Mouse (Mus musculus) MEL (cell line): ENCODE measurements around the gene Zeb2. TPM values are rescaled to one million over a fixed set of nuclear protein-coding genes. Genes with fewer than 3 reads are reported as not detected.

Experiments used
- DNase-seq: peaks from one replicate; pipeline ENCODE4 v3.0.0; 2011; ENCODE audit warnings: low read depth, low spot score
- H3K27ac ChIP-seq: 2 replicates; pipeline ENCODE4 v1.5.1; 2012; ENCODE audit warnings: low read depth, mild to moderate bottlenecking, control low read depth, low read length, moderate library complexity; ENCODE audit not compliant: control insufficient read depth
- H3K27me3 ChIP-seq, 2 experiments: fragments of 150-350 bp in 1 of 2; sonication (generic) in 1 of 2; 2 replicates each; pipeline ENCODE4 v1.6.1; 2012; ENCODE audit warnings: low read length in 2 of 2, mild to moderate bottlenecking in 2 of 2, improper control_type of control experiment in 1 of 2, moderate library complexity in 1 of 2; ENCODE audit not compliant: insufficient read depth in 2 of 2, control insufficient read depth in 1 of 2
- H3K36me3 ChIP-seq, 2 experiments: 2 replicates each; pipeline ENCODE4 v1.6.1; 2012 to 2014; ENCODE audit warnings: low read length in 2 of 2, improper control_type of control experiment in 1 of 2, inconsistent platforms in 1 of 2, mild to moderate bottlenecking in 1 of 2; ENCODE audit not compliant: insufficient read depth in 2 of 2, control insufficient read depth in 1 of 2
- H3K4me1 ChIP-seq, 2 experiments: fragments of 150-350 bp in 1 of 2; sonication (generic) in 1 of 2; 2 replicates each; pipeline ENCODE4 v1.6.1; 2012; ENCODE audit warnings: low read length in 2 of 2, improper control_type of control experiment in 1 of 2, mild to moderate bottlenecking in 1 of 2; ENCODE audit not compliant: insufficient read depth in 2 of 2, control insufficient read depth in 1 of 2
- H3K4me3 ChIP-seq, 2 experiments: fragments of 150-350 bp in 1 of 2; sonication (generic) in 1 of 2; 2 replicates each; pipeline ENCODE4 v1.5.1; 2012; ENCODE audit warnings: low read depth in 2 of 2, low read length in 2 of 2, mild to moderate bottlenecking in 2 of 2, moderate library complexity in 2 of 2, control low read depth in 1 of 2, improper control_type of control experiment in 1 of 2; ENCODE audit not compliant: control insufficient read depth in 1 of 2, insufficient read depth in 1 of 2
- H3K79me2 ChIP-seq: 2 replicates; pipeline ENCODE4 v1.6.1; 2012; ENCODE audit warnings: mild to moderate bottlenecking, low read length, moderate library complexity; ENCODE audit not compliant: control insufficient read depth, poor library complexity, insufficient read depth
- H3K9ac ChIP-seq: 2 replicates; pipeline ENCODE4 v1.6.1; 2012; ENCODE audit warnings: low read depth, mild to moderate bottlenecking, control low read depth, low read length, moderate library complexity; ENCODE audit not compliant: control insufficient read depth, poor library complexity, severe bottlenecking
- H3K9me3 ChIP-seq: fragments of 150-350 bp; sonication (generic); replicated peaks from 2 replicates; pipeline ENCODE4 v1.6.1; 2012; ENCODE audit warnings: mild to moderate bottlenecking, low read length, improper control_type of control experiment, moderate library complexity; ENCODE audit not compliant: insufficient read depth
- BHLHE40 ChIP-seq: IDR thresholded peaks from 2 replicates; pipeline ENCODE4 v1.6.1; 2012; ENCODE audit warnings: low read depth, mild to moderate bottlenecking, inconsistent platforms, low read length, improper control_type of control experiment, borderline replicate concordance
- CHD1 ChIP-seq: IDR thresholded peaks from 2 replicates; pipeline ENCODE4 v1.6.1; 2012; ENCODE audit warnings: low read depth, mild to moderate bottlenecking, inconsistent platforms, low read length, improper control_type of control experiment
- CHD2 ChIP-seq: IDR thresholded peaks from 2 replicates; pipeline ENCODE4 v1.6.1; 2011; ENCODE audit warnings: low read length, improper control_type of control experiment
- CTCF ChIP-seq, 3 experiments: IDR thresholded peaks in 2 of 3; conservative IDR thresholded peaks in 1 of 3; 2 replicates each; pipeline ENCODE4 v1.5.1; 2011 to 2012; ENCODE audit warnings: low read length in 3 of 3, low read depth in 2 of 3, mild to moderate bottlenecking in 2 of 3, improper control_type of control experiment in 1 of 3, inconsistent platforms in 1 of 3, mixed read lengths in 1 of 3, moderate library complexity in 1 of 3; ENCODE audit not compliant: control insufficient read depth in 1 of 3, insufficient read depth in 1 of 3, poor library complexity in 1 of 3, severe bottlenecking in 1 of 3
- E2F4 ChIP-seq: IDR thresholded peaks from 2 replicates; pipeline ENCODE4 v1.6.1; 2011; ENCODE audit warnings: low read depth, low read length, improper control_type of control experiment, borderline replicate concordance
- ELF1 ChIP-seq: IDR thresholded peaks from 2 replicates; pipeline ENCODE4 v1.6.1; 2014; ENCODE audit warnings: low read depth, mild to moderate bottlenecking, inconsistent platforms, low read length, improper control_type of control experiment, moderate library complexity
- EP300 ChIP-seq, 2 experiments: IDR thresholded peaks; 2 replicates each; pipeline ENCODE4 v1.6.1; 2011; ENCODE audit warnings: improper control_type of control experiment in 2 of 2, low read length in 2 of 2, low read depth in 1 of 2, mild to moderate bottlenecking in 1 of 2
- ETS1 ChIP-seq: IDR thresholded peaks from 2 replicates; pipeline ENCODE4 v1.6.1; 2012; ENCODE audit warnings: low read depth, mild to moderate bottlenecking, inconsistent platforms, low read length, improper control_type of control experiment, moderate library complexity
- GATA1 ChIP-seq: IDR thresholded peaks from 2 replicates; pipeline ENCODE4 v1.6.1; 2011; ENCODE audit warnings: low read depth, low read length, improper control_type of control experiment
- HCFC1 ChIP-seq: IDR thresholded peaks from 2 replicates; pipeline ENCODE4 v1.6.1; 2012; ENCODE audit warnings: low read depth, mild to moderate bottlenecking, inconsistent platforms, low read length, improper control_type of control experiment, moderate library complexity
- KAT2A ChIP-seq: conservative IDR thresholded peaks from 2 replicates; pipeline ENCODE4 v1.6.1; 2012; ENCODE audit warnings: low read depth, low read length, improper control_type of control experiment, inconsistent platforms
- MAFK ChIP-seq: IDR thresholded peaks from 2 replicates; pipeline ENCODE4 v1.6.1; 2011; ENCODE audit warnings: low read depth, mild to moderate bottlenecking, low read length, improper control_type of control experiment, borderline replicate concordance
- MAX ChIP-seq: IDR thresholded peaks from 2 replicates; pipeline ENCODE4 v1.6.1; 2011; ENCODE audit warnings: low read length, improper control_type of control experiment
- MAZ ChIP-seq: IDR thresholded peaks from 2 replicates; pipeline ENCODE4 v1.6.1; 2012; ENCODE audit warnings: low read depth, mild to moderate bottlenecking, inconsistent platforms, low read length, improper control_type of control experiment
- MEF2A ChIP-seq: IDR thresholded peaks from 2 replicates; pipeline ENCODE4 v1.6.1; 2014; ENCODE audit warnings: low read depth, mild to moderate bottlenecking, inconsistent platforms, low read length, improper control_type of control experiment; ENCODE audit not compliant: poor library complexity, insufficient replicate concordance, severe bottlenecking; ENCODE audit errors: extremely low read depth
- MXI1 ChIP-seq: IDR thresholded peaks from 2 replicates; pipeline ENCODE4 v1.6.1; 2011; ENCODE audit warnings: mild to moderate bottlenecking, low read depth, low read length, improper control_type of control experiment
- MYB ChIP-seq: IDR thresholded peaks from 2 replicates; pipeline ENCODE4 v1.6.1; 2011; ENCODE audit warnings: mild to moderate bottlenecking, low read depth, low read length, improper control_type of control experiment
- NELFE ChIP-seq: IDR thresholded peaks from 2 replicates; pipeline ENCODE4 v1.6.1; 2011; ENCODE audit warnings: low read depth, low read length, improper control_type of control experiment
- NRF1 ChIP-seq: IDR thresholded peaks from 2 replicates; pipeline ENCODE4 v1.6.1; 2014; ENCODE audit warnings: low read depth, mild to moderate bottlenecking, inconsistent platforms, low read length, improper control_type of control experiment, moderate library complexity; ENCODE audit not compliant: poor library complexity, insufficient read depth, severe bottlenecking
- POLR2A ChIP-seq, 2 experiments: IDR thresholded peaks; 2 replicates each; pipeline ENCODE4 v1.6.1; 2011 to 2012; ENCODE audit warnings: low read length in 2 of 2, mild to moderate bottlenecking in 2 of 2, control low read depth in 1 of 2, improper control_type of control experiment in 1 of 2, low read depth in 1 of 2, moderate library complexity in 1 of 2; ENCODE audit not compliant: control insufficient read depth in 1 of 2, insufficient read depth in 1 of 2, poor library complexity in 1 of 2
- POLR2AphosphoS2 ChIP-seq: IDR thresholded peaks from 2 replicates; pipeline ENCODE4 v1.6.1; 2011; ENCODE audit warnings: low read length, improper control_type of control experiment
- POLR2AphosphoS5 ChIP-seq: IDR thresholded peaks from 2 replicates; pipeline ENCODE4 v1.6.1; 2012; ENCODE audit warnings: low read depth, borderline replicate concordance, mild to moderate bottlenecking, inconsistent platforms, low read length, moderate library complexity, mixed read lengths
- RAD21 ChIP-seq: IDR thresholded peaks from 2 replicates; pipeline ENCODE4 v1.6.1; 2011; ENCODE audit warnings: mild to moderate bottlenecking, low read depth, low read length, improper control_type of control experiment
- RCOR1 ChIP-seq: IDR thresholded peaks from 2 replicates; pipeline ENCODE4 v1.6.1; 2012; ENCODE audit warnings: low read depth, mild to moderate bottlenecking, inconsistent platforms, low read length, improper control_type of control experiment
- SIN3A ChIP-seq: IDR thresholded peaks from 2 replicates; pipeline ENCODE4 v1.6.1; 2012; ENCODE audit warnings: low read length, improper control_type of control experiment, inconsistent platforms
- SMC3 ChIP-seq: IDR thresholded peaks from 2 replicates; pipeline ENCODE4 v1.6.1; 2011; ENCODE audit warnings: low read depth, low read length, improper control_type of control experiment
- TAL1 ChIP-seq: IDR thresholded peaks from 2 replicates; pipeline ENCODE4 v1.6.1; 2012; ENCODE audit warnings: mild to moderate bottlenecking, inconsistent platforms, low read length, moderate library complexity, mixed read lengths
- TBP ChIP-seq: IDR thresholded peaks from 2 replicates; pipeline ENCODE4 v1.8.0; 2011; ENCODE audit warnings: low read depth, low read length, improper control_type of control experiment
- TCF12 ChIP-seq: IDR thresholded peaks from 2 replicates; pipeline ENCODE4 v1.6.1; 2014; ENCODE audit warnings: low read depth, mild to moderate bottlenecking, inconsistent platforms, low read length, improper control_type of control experiment, moderate library complexity
- UBTF ChIP-seq: IDR thresholded peaks from 2 replicates; pipeline ENCODE4 v1.6.1; 2012; ENCODE audit warnings: low read depth, mild to moderate bottlenecking, inconsistent platforms, low read length, improper control_type of control experiment, moderate library complexity, borderline replicate concordance; ENCODE audit not compliant: insufficient read depth
- USF1 ChIP-seq: IDR thresholded peaks from 2 replicates; pipeline ENCODE4 v1.6.1; 2014; ENCODE audit warnings: low read depth, mild to moderate bottlenecking, inconsistent platforms, low read length, improper control_type of control experiment, moderate library complexity
- ZC3H11A ChIP-seq: IDR thresholded peaks from 2 replicates; pipeline ENCODE4 v1.6.1; 2012; ENCODE audit warnings: low read depth, mild to moderate bottlenecking, inconsistent platforms, low read length, improper control_type of control experiment
- ZKSCAN1 ChIP-seq: IDR thresholded peaks from 2 replicates; pipeline ENCODE4 v1.6.1; 2012; ENCODE audit warnings: low read depth, mild to moderate bottlenecking, inconsistent platforms, low read length, improper control_type of control experiment, moderate library complexity
- ZMIZ1 ChIP-seq: IDR thresholded peaks from 2 replicates; pipeline ENCODE4 v1.6.1; 2012; ENCODE audit warnings: low read depth, mild to moderate bottlenecking, inconsistent platforms, low read length, improper control_type of control experiment, moderate library complexity
- ZNF384 ChIP-seq: IDR thresholded peaks from 2 replicates; pipeline ENCODE4 v1.6.1; 2012; ENCODE audit warnings: low read depth, mild to moderate bottlenecking, inconsistent platforms, low read length, improper control_type of control experiment
- polyA plus RNA-seq, 2 experiments: library from polyadenylated mRNA; stranded (reverse) in 1 of 2; unstranded in 1 of 2; fragments of >175 nt in 1 of 2; fragments of >200 nt in 1 of 2; gene quantifications; 2 replicates each; pipeline versions ENCODE4 v1.2.1 to v1.2.4; 2012; ENCODE audit warnings: low replicate concordance in 2 of 2, low read depth in 1 of 2; ENCODE audit not compliant: insufficient read length in 2 of 2, insufficient read depth in 1 of 2, missing spikeins in 1 of 2
- total RNA-seq: library from RNA; depleted of rRNA; stranded (reverse); fragments of 300-350 nt; gene quantifications from 2 replicates; pipeline ENCODE4 v1.2.3, GENCODE M21; 2012

The Zeb2 gene
- total and polyA plus RNA-seq, 3 experiments, result 12.8 to 12.9 TPM; not detected in 1

- TF ChIP-seq TAL1 (no peak), HCFC1 (no peak), KAT2A (no peak), POLR2AphosphoS5 (no peak)
Measured at GRCm38 (mm10) chr2:44960561-44960960, 156.6 kb downstream of the Zeb2 start (continued).

- H3K9ac ChIP-seq, result no peak overlapping the region
- peaks cover 0 to 37% of the 10 kb centered on the region in 2 experiments; a peak in 2 of 4 replicates for H3K36me3 ChIP-seq
- peak; percentile 83 for DNase-seq
- H3K27ac ChIP-seq, result 0 out of 2 replicates have a peak overlapping the region, but pooled peaks have one; percentile 33
- H3K4me3 ChIP-seq, result no peak overlapping the region
- H3K9me3 ChIP-seq, result no peaks in the 10 kb centered on the region
- no peaks in the 10 kb centered on the region for H3K27me3 ChIP-seq
- H3K4me1 ChIP-seq, result peaks cover 19 to 21% of the 10 kb centered on the region in 2 experiments
- no peaks in the 10 kb centered on the region for H3K79me2 ChIP-seq
- peak; percentile 42; the same call in 1 of the 2 replicates for TF ChIP-seq MAFK
- TF ChIP-seq ELF1, result 0 out of 2 replicates have a peak, but pooled peaks have one; percentile 13
- TF ChIP-seq ZMIZ1, result peak; percentile 100
- no peak for TF ChIP-seq RCOR1
- peak; percentile 77 for TF ChIP-seq HCFC1
- TF ChIP-seq SMC3, result peak; percentile 47
- TF ChIP-seq POLR2AphosphoS2, result peak; percentile 100
- TF ChIP-seq CHD1, result no peak
- TF ChIP-seq ETS1, result peak; percentile 96
- no peak for TF ChIP-seq NRF1
- TF ChIP-seq MXI1, result no peak
- TF ChIP-seq MYB, result 0 out of 2 replicates have a peak, but pooled peaks have one; percentile 36
- no peak for TF ChIP-seq MAZ
- TF ChIP-seq ZKSCAN1, result no peak
- TF ChIP-seq USF1, result no peak
- TF ChIP-seq RAD21, result peak; percentile 7
- TF ChIP-seq ZC3H11A, result no peak
- no peak for TF ChIP-seq MEF2A
- peak; percentile 82 to 98 for TF ChIP-seq POLR2A (IDR thresholded peaks at IDR 0.05; ENCODE audit: control insufficient read depth in 1 of 2, insufficient read depth in 1 of 2, low read depth in 1 of 2, low read length in 2 of 2, poor library complexity in 1 of 2)
- TF ChIP-seq CHD2, result no peak
- no peak for TF ChIP-seq CTCF (IDR thresholded peaks at IDR 0.05 in 2 of 3, conservative IDR thresholded peaks at IDR 0.05 in 1 of 3; ENCODE audit: control insufficient read depth in 1 of 3, insufficient read depth in 1 of 3, low read depth in 2 of 3, low read length in 3 of 3, poor library complexity in 1 of 3, severe bottlenecking in 1 of 3)
- TF ChIP-seq MAX, result no peak
- TF ChIP-seq GATA1, result no peak
- TF ChIP-seq TBP, result peak; percentile 99
- TF ChIP-seq SIN3A, result peak; percentile 43; the same call in 1 of the 2 replicates
- no peak for TF ChIP-seq TAL1
- TF ChIP-seq UBTF, result no peak
- TF ChIP-seq NELFE, result peak; percentile 94
- no peak for TF ChIP-seq ZNF384
- no peak for TF ChIP-seq EP300 (IDR thresholded peaks at IDR 0.05; ENCODE audit: low read depth in 1 of 2, low read length in 2 of 2)
- TF ChIP-seq KAT2A, result no peak; the same call in 1 of the 2 replicates
- no peak for TF ChIP-seq BHLHE40
- 0 out of 2 replicates have a peak, but pooled peaks have one; percentile 36 for TF ChIP-seq TCF12
- no peak for TF ChIP-seq E2F4
Measured at GRCm38 (mm10) chr2:44957329-44957797, 159.8 kb downstream of the Zeb2 start.
